Mouse (Mus musculus) thymus, postnatal 0 days (tissue): ENCODE results near the gene Plppr5. TPM values are rescaled to one million over a fixed set of nuclear protein-coding genes. Genes with fewer than 3 reads are reported as not detected.

Experiments used
- DNase-seq: peaks from one replicate; pipeline ENCODE4 v3.0.0-alpha.2; 2015; ENCODE audit warnings: low spot score
- polyA plus RNA-seq: library from polyadenylated mRNA; unstranded; fragments of >200 nt; fragmentation: Nextera tagmentation; extraction: Ambion mirVana; gene quantifications from 2 replicates; pipeline ENCODE4 v1.2.1, GENCODE M21; 2015

Plppr5 gene
- polyA plus RNA-seq, 1 experiment from 2014 or later = 0.18 TPM

- no peak for DNase-seq
Measured at GRCm38 (mm10) chr3:117694736-117695135, 120.1 kb downstream of the Plppr5 start.

- no peak for DNase-seq
Measured at GRCm38 (mm10) chr3:117696350-117696749, 121.7 kb downstream of the Plppr5 start.

GRCm38 (mm10) chr3:117708788-117709187 is 134.2 kb downstream of the Plppr5 start:
- DNase-seq = no peak

- DNase-seq = no peak
Measured at GRCm38 (mm10) chr3:117716534-117717280, 142.1 kb downstream of the Plppr5 start.

- DNase-seq = no peak
Measured at GRCm38 (mm10) chr3:117723390-117723789, 148.8 kb downstream of the Plppr5 start.

GRCm38 (mm10) chr3:117724521-117724920 is 149.9 kb downstream of the Plppr5 start:
- DNase-seq = no peak

GRCm38 (mm10) chr3:117725501-117725900 is 150.9 kb downstream of the Plppr5 start:
- no peak for DNase-seq

- no peak for DNase-seq
Measured at GRCm38 (mm10) chr3:117728136-117728535, 153.5 kb downstream of the Plppr5 start.

GRCm38 (mm10) chr3:117729121-117730072 is 154.8 kb downstream of the Plppr5 start:
- DNase-seq = no peak

- no peak for DNase-seq
Measured at GRCm38 (mm10) chr3:117731545-117731944, 156.9 kb downstream of the Plppr5 start.

GRCm38 (mm10) chr3:117732661-117733060 is 158.0 kb downstream of the Plppr5 start:
- DNase-seq = no peak

Other genes with a start within 250 kb of the Plppr5 start
- gene Plppr4, start 214.0 kb upstream of the Plppr5 start, polyA plus RNA-seq = 0.36 and 0.64 TPM in 2 replicates